Mouse (Mus musculus) Patski (cell line): Measurements from ENCODE around the gene Mks1. TPM values are rescaled to one million over a fixed set of nuclear protein-coding genes. Genes with fewer than 3 reads are reported as not detected.
"Not testable (repeated sequence)": the region's sequence is repeated elsewhere in the genome, so short reads cannot be mapped to it uniquely, and the experiment has no call there.

Experiments
- ATAC-seq: fragments of 100-300 bp; one replicate; pipeline ENCODE4 v1.8.0; 2021
- CTCF ChIA-PET: fragments of 350-600 bp; sonication (Branson Sonifier 250); formaldehyde crosslinking; loops from one replicate; lab custom pipeline; 2022; ENCODE audit warnings: inconsistent platforms; lab: Charles Lee
- POLR2A ChIA-PET: fragments of 350-600 bp; sonication (Branson Sonifier 250); formaldehyde crosslinking; loops from one replicate; lab custom pipeline; 2022; ENCODE audit warnings: antibody characterized with exemption, inconsistent platforms; lab: Charles Lee
- DNase-seq: peaks from one replicate; pipeline ENCODE4 v3.0.0-alpha.2; 2011; ENCODE audit warnings: low read depth, low spot score
- H3K27me3 ChIP-seq: fragments of 371-371 bp; one replicate; pipeline ENCODE4 v1.5.1; 2021
- CTCF ChIP-seq: fragments of 100-300 bp; IDR thresholded peaks from one replicate; pipeline ENCODE4 v1.5.1; 2021
- in situ Hi-C: fragments of 300-500 bp; cut with MboI; formaldehyde crosslinking; loops from 3 replicates; pipeline ENCODE4 v1.11.1; 2018; ENCODE audit warnings: low pct_unique_long_range_greater_than_20kb, mixed read lengths
- polyA plus RNA-seq: library from polyadenylated mRNA; unstranded; gene quantifications from one replicate; pipeline ENCODE4 v1.2.3, GENCODE M21; 2021

Gene Mks1
- polyA plus RNA-seq, 1 experiment from 2014 or later: 6.0 TPM

DNA sequence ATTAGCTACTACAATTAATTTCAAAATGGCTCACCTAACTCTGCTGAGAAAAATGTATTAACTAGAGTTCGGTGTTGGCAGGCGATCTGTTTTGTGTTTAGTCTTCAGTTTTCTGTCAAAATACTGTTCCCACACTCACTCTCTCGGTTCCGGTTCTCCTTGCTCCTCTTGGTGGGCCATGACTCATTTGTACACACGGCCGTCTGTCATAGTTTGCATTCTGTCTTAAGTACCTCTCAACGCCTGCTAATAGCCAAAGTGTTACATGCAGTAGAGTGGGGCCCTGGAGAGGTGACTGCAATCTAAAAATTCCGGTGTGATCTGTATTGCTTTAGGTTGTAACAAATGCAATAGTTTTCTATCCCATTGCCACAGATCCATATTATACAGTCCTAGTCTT, 12.3 kb upstream of the Mks1 start:
- ATAC-seq (no peak), DNase-seq (no peak)
- POLR2A ChIA-PET: interaction anchor here (0.6 kb wide), 1 partner anchor 12 kb away, joined by 4 read pairs; no protein-coding TSS in a partner anchor
- no peak for TF ChIP-seq CTCF
- CTCF ChIA-PET: no interaction called here
- peaks cover 19% of the 10 kb centered on the region for H3K27me3 ChIP-seq
- in situ Hi-C loops: no loop called here

DNA sequence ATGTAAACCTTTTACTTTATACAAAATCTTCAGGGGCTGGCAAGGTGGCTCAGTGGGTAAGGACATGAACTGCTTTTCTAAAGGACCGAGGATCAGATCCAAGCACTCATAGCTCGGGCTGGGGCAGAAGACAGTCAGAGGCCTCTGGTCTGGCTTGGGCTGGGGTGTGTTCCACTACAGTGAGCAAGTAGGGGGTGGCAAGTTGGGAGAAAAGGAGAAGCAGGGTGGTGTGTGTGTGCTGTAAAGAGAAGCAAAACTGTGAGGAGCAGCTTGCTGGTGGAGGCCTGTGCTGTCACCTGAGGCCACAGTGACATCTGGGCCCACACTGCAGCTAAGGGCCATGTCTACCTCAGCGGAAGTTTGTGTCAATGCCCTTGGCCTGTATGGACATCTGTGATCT, 11.6 kb upstream of the Mks1 start:
- ChIA-PET POLR2A (no interaction called here), CTCF (no interaction called here)
- DNase-seq: no peak
- no peak for ATAC-seq
- in situ Hi-C loops: no loop called here
- no peak for TF ChIP-seq CTCF
- H3K27me3 ChIP-seq: peaks cover 16% of the 10 kb centered on the region

DNA sequence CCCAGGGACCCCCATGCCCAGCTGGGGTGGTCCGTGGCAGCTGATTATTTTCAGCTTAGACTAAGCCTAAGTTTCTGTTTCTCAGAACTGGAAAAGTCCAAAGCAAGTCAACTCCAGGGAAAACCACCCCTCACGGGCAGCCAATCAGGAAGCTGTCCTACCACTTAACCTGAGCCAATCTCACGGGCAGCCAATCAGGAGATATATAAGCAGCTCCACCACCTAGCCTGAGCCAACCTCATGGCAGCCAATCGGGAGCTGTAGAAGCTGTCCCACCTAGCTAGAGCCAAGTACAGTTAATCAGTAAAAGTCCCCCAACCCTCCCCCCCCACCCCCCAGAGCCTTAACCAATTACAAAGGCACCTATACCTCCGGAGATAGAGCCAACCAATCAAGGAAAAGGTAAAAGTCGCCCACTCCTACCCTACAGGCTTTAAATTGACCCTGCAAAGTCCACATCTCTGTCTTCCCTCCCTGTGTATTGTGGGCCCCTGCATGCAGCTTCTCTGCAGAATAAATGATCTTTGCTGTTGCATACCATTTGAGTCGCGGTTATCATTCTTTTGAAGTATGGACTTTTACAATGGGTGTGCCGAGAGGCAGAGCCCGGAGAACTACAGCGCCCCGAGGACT, 5.9 kb upstream of the Mks1 start:
- no peak for TF ChIP-seq CTCF
- CTCF ChIA-PET: no interaction called here
- peaks cover 2% of the 10 kb centered on the region for H3K27me3 ChIP-seq
- POLR2A ChIA-PET: no interaction called here
- DNase-seq (no peak), ATAC-seq (no peak)
- in situ Hi-C loops: no loop called here

DNA sequence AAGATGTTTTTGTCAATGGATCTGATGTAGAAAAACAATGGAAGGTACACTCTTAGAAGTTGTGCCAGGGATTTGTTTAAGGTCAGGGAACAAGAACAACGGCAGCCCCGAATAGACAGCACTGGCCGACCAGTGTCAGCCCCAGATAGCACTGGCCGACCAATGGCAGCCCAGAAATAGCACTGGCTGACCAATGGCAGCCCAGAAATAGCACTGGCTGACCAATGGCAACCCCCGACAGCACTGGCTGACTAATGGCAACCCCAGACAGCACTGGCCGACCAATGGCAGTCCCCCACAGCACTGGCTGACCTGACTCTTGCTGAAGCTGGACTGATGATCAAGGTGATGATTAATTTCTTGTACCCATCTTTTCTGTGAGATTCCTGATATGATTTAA, 5.1 kb upstream of the Mks1 start:
- TF ChIP-seq CTCF: no peak
- ATAC-seq (no peak), DNase-seq (no peak)
- ChIA-PET POLR2A (no interaction called here), CTCF (no interaction called here)
- in situ Hi-C loops: no loop called here
- H3K27me3 ChIP-seq: peaks cover 2% of the 10 kb centered on the region

DNA sequence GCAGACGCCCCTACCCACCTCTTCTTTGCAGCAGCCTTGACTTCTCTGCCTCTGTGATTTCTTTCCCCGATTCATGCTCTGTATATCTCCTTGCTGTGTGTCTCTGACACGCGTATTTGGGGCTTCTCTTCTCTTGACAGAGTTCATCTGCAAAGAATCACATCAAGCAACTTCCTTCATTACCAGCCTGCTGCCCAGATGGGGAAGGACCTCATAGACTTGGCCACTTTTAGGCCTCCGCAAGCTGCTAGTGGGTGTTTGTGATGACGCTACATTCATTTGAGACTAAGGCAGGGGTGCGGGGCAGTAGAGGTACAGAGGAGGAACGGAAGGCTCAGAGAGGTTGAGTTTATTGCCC, 561 bp downstream of the Mks1 start:
- CTCF ChIA-PET: no interaction called here
- POLR2A ChIA-PET: no interaction called here
- H3K27me3 ChIP-seq: no peaks in the 10 kb centered on the region
- TF ChIP-seq CTCF: no peak
- in situ Hi-C loops: no loop called here
- DNase-seq (no peak), ATAC-seq (no peak)

DNA sequence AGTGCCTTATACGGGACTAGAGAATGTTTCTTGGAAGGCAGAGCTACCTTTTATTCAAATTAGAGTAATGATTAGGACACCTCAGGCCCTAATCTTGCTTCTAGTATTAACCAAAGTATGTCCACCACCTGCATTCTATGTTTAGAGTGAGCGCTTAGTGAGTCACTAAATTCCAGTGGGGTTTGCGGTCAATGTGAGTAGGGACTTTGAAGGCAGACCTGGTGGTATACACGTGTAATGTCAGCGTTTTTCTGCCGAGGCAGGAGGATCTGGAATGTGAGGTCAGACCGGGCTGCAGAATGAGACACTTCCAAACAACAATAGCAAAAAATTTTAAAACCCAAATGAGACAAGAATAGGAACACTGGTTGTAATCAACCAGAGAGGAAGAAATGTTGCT, 1.5 kb downstream of the Mks1 start:
- ATAC-seq: no peak
- TF ChIP-seq CTCF: no peak
- no peak for DNase-seq
- ChIA-PET POLR2A (no interaction called here), CTCF (no interaction called here)
- H3K27me3 ChIP-seq: no peaks in the 10 kb centered on the region
- in situ Hi-C loops: no loop called here

DNA sequence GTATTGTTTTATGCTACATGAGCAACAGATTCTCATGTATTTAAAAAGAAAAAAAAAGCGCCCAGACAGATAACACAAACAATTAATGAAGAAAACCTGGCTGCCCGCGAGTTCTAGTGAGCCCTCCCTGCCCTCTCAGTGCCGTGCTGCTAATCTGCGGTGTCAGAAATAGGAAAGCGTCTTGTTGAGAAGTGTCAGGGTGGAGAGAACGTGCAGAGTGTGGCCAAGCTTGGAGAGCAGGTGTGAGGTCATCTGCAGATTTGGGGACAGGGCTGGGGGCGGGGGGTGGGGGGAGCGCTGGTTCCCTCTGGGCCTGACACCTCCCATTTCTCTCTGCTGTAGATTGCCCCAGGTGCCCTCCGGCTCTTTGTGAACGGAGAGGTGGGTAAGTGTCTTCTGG, 6.3 kb downstream of the Mks1 start:
- no peak for TF ChIP-seq CTCF
- DNase-seq: no peak
- ATAC-seq: no peak
- ChIA-PET CTCF (no interaction called here), POLR2A (no interaction called here)
- H3K27me3 ChIP-seq: peaks cover 14% of the 10 kb centered on the region
- in situ Hi-C loops: no loop called here

DNA sequence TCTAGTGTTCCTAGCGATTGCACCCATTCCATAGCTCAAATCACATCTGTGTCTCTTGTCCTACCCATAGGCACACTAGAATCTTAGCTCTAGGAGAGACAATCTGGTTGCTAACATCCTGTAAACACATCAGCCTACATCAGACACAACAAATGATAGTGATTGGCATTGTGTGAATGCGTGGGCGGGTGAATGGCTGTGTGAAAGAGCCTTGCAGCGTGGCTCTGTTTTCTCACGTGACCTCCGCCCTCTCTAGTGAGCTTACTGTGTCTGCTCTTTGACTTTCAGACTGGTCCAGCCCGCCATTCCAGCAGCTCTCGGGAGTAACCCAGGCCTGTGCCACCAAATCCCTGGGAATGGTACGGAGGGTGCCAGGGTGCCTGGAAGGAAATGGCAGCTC, 7.4 kb downstream of the Mks1 start:
- ATAC-seq: no peak
- in situ Hi-C loops: no loop called here
- ChIA-PET CTCF (no interaction called here), POLR2A (no interaction called here)
- DNase-seq: no peak
- TF ChIP-seq CTCF: no peak
- H3K27me3 ChIP-seq: peaks cover 19% of the 10 kb centered on the region

DNA sequence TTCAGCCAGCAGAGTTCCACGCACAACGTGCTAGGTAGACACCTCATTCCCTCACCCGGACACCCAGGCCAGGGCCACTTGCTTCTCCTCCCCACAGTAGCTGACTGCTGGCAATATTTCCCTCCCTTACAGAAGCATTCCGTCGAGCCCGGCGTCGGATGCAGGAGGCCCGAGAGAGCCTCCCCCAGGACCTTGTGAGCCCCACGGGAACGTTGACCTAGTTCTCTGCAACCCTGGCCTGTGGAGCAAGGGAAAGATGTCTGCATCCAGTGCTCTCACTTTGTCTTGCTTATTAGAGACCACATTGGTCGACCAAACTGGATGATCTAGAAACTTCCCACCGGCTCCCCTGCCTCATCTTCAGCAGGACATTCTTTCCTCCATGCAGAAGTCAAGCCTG, 9.8 kb downstream of the Mks1 start:
- ChIA-PET CTCF (no interaction called here), POLR2A (interaction anchor here (0.6 kb wide), 1 partner anchor 80 kb away, joined by 3 read pairs; no protein-coding TSS in a partner anchor)
- ATAC-seq (no peak), DNase-seq (no peak)
- in situ Hi-C loops: no loop called here
- TF ChIP-seq CTCF: no peak
- H3K27me3 ChIP-seq: peaks cover 23% of the 10 kb centered on the region

DNA sequence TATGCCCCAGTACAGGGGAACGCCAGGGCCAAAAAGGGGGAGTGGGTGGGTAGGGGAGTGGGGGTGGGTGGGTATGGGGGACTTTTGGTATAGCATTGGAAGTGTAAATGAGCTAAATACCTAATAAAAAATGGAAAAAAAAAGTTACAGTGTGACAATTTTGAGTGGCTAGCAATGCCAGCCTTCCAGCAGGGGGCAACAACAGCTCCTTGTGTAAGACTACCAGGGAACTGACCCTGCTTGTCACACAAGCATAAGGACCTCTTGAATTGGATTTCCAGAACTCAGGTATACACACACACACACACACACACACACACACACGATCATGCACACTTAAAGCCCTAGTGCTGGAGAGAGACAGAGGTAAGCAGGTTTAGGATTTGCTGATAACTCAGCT, 13.9 kb downstream of the Mks1 start:
- ATAC-seq, in situ Hi-C loops, DNase-seq: not testable (repeated sequence)
- peaks cover 25% of the 10 kb centered on the region for H3K27me3 ChIP-seq
- CTCF ChIA-PET: interaction anchor here (0.9 to 1.0 kb wide), 2 partner anchors 9 to 60 kb away, joined by 3 read pairs; no protein-coding TSS in a partner anchor
- POLR2A ChIA-PET: interaction anchor here (0.6 kb wide), 1 partner anchor 71 kb away, joined by 3 read pairs; no protein-coding TSS in a partner anchor

DNA sequence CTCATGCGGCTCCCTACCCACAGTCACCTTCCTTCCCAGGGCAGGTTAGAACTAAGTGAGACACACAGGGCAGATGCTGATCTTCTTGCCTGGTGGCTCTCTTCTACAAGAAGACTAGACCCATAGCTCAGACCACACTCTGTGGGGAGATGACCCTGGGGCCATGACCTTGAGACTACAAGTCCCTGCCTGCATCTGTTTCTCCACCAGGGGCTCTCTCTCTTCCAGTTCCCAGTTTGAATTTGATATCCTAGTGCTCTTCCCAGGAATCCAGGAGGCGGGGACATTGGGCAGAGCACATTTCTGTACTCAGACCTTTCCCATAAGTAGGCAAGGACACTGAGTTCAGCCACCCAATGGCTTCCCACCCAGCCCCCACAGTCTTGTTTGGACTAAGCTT, 17.1 kb downstream of the Mks1 start:
- DNase-seq (no peak), ATAC-seq (no peak)
- peaks cover 25% of the 10 kb centered on the region for H3K27me3 ChIP-seq
- in situ Hi-C loops: no loop called here
- POLR2A ChIA-PET: interaction anchor here (0.5 kb wide), 1 partner anchor 279 kb away, joined by 3 read pairs; no protein-coding TSS in a partner anchor
- CTCF ChIA-PET: no interaction called here
- no peak for TF ChIP-seq CTCF

DNA sequence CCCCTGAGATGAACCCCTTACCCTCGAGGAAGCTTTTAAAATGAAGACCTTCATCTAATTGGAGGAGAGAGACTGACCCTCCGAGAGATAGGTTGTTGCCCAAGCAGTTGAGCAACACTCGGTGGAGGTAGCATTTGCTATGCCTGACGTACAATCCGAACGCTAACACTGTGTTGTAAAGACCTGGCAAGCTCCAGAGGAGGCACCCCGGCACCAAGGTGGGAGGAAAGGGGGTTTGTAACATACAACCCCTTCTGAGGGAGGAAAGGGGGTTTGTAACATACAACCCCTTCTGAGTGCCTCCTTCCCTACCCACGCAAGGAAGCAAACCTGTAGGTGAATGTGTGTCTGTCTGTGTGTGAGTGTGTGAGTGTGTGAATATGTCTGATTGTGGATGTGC, 18.8 kb downstream of the Mks1 start:
- ChIA-PET POLR2A (no interaction called here), CTCF (no interaction called here)
- TF ChIP-seq CTCF: no peak
- DNase-seq (no peak), ATAC-seq (no peak)
- in situ Hi-C loops: no loop called here
- H3K27me3 ChIP-seq: peaks cover 18% of the 10 kb centered on the region
